Comparison of ENCODE assay signal across 1 mouse cellular context in genomic region chr5:115488841-115489698, GRCm38 (mm10).
TF ChIP-seq lines count a peak whose summit lies in the region.

No protein-coding gene starts in this region.

TF ChIP-seq in CH12.LX, 34 proteins besides CTCF, POLR2A, EP300 and RAD21 (continued from another document):
- TF ChIP-seq MXI1 (IDR thresholded peaks at IDR 0.05; ENCODE audit: low read depth, low read length): 0 out of 2 replicates have a peak, but pooled peaks have one; percentile 33
- peak; percentile 48 for TF ChIP-seq IRF4 (IDR thresholded peaks at IDR 0.05; ENCODE audit: low read depth, low read length)
- TF ChIP-seq CHD2 (IDR thresholded peaks at IDR 0.05; ENCODE audit: low read length): peak; percentile 58; the same call in 1 of the 2 replicates
- peak; percentile 56; the same call in 1 of the 2 replicates for TF ChIP-seq BHLHE40 (IDR thresholded peaks at IDR 0.05; ENCODE audit: low read depth, low read length)
- no peak for TF ChIP-seq USF2 (conservative IDR thresholded peaks at IDR 0.05; ENCODE audit: low read depth, low read length)
- TF ChIP-seq SMC3 (IDR thresholded peaks at IDR 0.05; ENCODE audit: low read depth, low read length): no peak
- TF ChIP-seq RCOR1 (conservative IDR thresholded peaks at IDR 0.05; ENCODE audit: low read depth, low read length): no peak; the same call in 1 of the 2 replicates
- TF ChIP-seq ZKSCAN1 (IDR thresholded peaks at IDR 0.05; ENCODE audit: borderline replicate concordance, low read depth, low read length): no peak
- TF ChIP-seq MYC (IDR thresholded peaks at IDR 0.05; ENCODE audit: low read depth, low read length): no peak
- peak; percentile 79 for TF ChIP-seq HCFC1 (IDR thresholded peaks at IDR 0.05; ENCODE audit: low read depth, low read length)
- peak; percentile 95; the same call in 1 of the 2 replicates for TF ChIP-seq NELFE (IDR thresholded peaks at IDR 0.05; ENCODE audit: low read depth, low read length)
- TF ChIP-seq E2F4 (IDR thresholded peaks at IDR 0.05; ENCODE audit: insufficient replicate concordance, low read depth, low read length): peak; percentile 79; the same call in 1 of the 2 replicates
- no peak for TF ChIP-seq CHD1 (IDR thresholded peaks at IDR 0.05; ENCODE audit: low read depth, low read length)
- TF ChIP-seq NRF1 (IDR thresholded peaks at IDR 0.05; ENCODE audit: low read depth, low read length): peak; percentile 49; the same call in 1 of the 2 replicates
- peak; percentile 100 for TF ChIP-seq ZMIZ1 (IDR thresholded peaks at IDR 0.05; ENCODE audit: low read depth, low read length)
- no peak; the same call in 1 of the 2 replicates for TF ChIP-seq ZC3H11A (IDR thresholded peaks at IDR 0.05; ENCODE audit: low read depth, low read length)
- TF ChIP-seq PAX5 (IDR thresholded peaks at IDR 0.05; ENCODE audit: low read length): no peak
- TF ChIP-seq MAFK (IDR thresholded peaks at IDR 0.05; ENCODE audit: insufficient replicate concordance, low read length): no peak
- no peak for TF ChIP-seq UBTF (IDR thresholded peaks at IDR 0.05; ENCODE audit: low read depth, low read length)
- 0 out of 2 replicates have a peak, but pooled peaks have one; percentile 13 for TF ChIP-seq MAX (IDR thresholded peaks at IDR 0.05; ENCODE audit: low read length)
- TF ChIP-seq ELF1 (IDR thresholded peaks at IDR 0.05; ENCODE audit: low read depth, low read length): no peak; the same call in 1 of the 2 replicates
- peak; percentile 99 for TF ChIP-seq TBP (conservative IDR thresholded peaks at IDR 0.05; ENCODE audit: low read depth, low read length)
- peak; percentile 84 for TF ChIP-seq TCF12 (IDR thresholded peaks at IDR 0.05; ENCODE audit: low read depth, low read length)
- peak; percentile 68 for TF ChIP-seq MEF2A (IDR thresholded peaks at IDR 0.05; ENCODE audit: borderline replicate concordance, low read depth, low read length)
- TF ChIP-seq USF1 (IDR thresholded peaks at IDR 0.05; ENCODE audit: low read depth, low read length): no peak
